Mouse (Mus musculus) liver, embryonic 12.5 days (tissue): ENCODE measurements around the gene Pccb. TPM values are rescaled to one million over a fixed set of nuclear protein-coding genes. Genes with fewer than 3 reads are reported as not detected.

Experiments
- ATAC-seq: fragments of 200-750 bp; cut with Nextera tagmentation; 2 replicates; pipeline ENCODE4 v1.8.0; 2017; ENCODE audit warnings: moderate number of reproducible peaks, mild to moderate bottlenecking, moderate library complexity
- H3K27ac ChIP-seq: fragments of 300-500 bp; sonication (generic); 2 replicates; pipeline ENCODE4 v1.5.1; 2016; ENCODE audit warnings: mild to moderate bottlenecking
- H3K27me3 ChIP-seq: fragments of 300-500 bp; sonication (generic); replicated peaks from 2 replicates; pipeline ENCODE4 v1.6.1; 2016; ENCODE audit warnings: mild to moderate bottlenecking, moderate library complexity
- H3K36me3 ChIP-seq: fragments of 300-500 bp; sonication (generic); 2 replicates; pipeline ENCODE4 v1.6.1; 2016; ENCODE audit warnings: mild to moderate bottlenecking, moderate library complexity
- H3K4me1 ChIP-seq: fragments of 300-500 bp; sonication (generic); 2 replicates; pipeline ENCODE4 v1.6.1; 2016
- H3K4me2 ChIP-seq: fragments of 300-500 bp; sonication (generic); 2 replicates; pipeline ENCODE4 v1.6.1; 2016; ENCODE audit warnings: mild to moderate bottlenecking, moderate library complexity
- H3K4me3 ChIP-seq: fragments of 300-500 bp; sonication (generic); 2 replicates; pipeline ENCODE4 v1.5.1; 2016; ENCODE audit warnings: mild to moderate bottlenecking, moderate library complexity
- H3K9ac ChIP-seq: fragments of 300-500 bp; sonication (generic); 2 replicates; pipeline ENCODE4 v1.6.1; 2016; ENCODE audit warnings: mild to moderate bottlenecking, moderate library complexity
- H3K9me3 ChIP-seq: fragments of 300-500 bp; sonication (generic); replicated peaks from 2 replicates; pipeline ENCODE4 v1.6.1; 2016; ENCODE audit warnings: mild to moderate bottlenecking, moderate library complexity
- WGBS: fragments of 180-500 bp; shearing (Covaris S2); methylation state at CpG from one replicate; pipeline ENCODE4 v1.1.7; 2016; ENCODE audit not compliant: insufficient replicate concordance; 5-methylcytosine and 5-hydroxymethylcytosine counted together
- polyA plus RNA-seq: library from polyadenylated mRNA; unstranded; fragments of >200 nt; fragmentation: Nextera tagmentation; extraction: Ambion mirVana; gene quantifications from 2 replicates; pipeline ENCODE4 v1.2.1, GENCODE M21; 2016

The Pccb gene
- polyA plus RNA-seq, result 6.7 and 7.2 TPM in 2 replicates

DNA sequence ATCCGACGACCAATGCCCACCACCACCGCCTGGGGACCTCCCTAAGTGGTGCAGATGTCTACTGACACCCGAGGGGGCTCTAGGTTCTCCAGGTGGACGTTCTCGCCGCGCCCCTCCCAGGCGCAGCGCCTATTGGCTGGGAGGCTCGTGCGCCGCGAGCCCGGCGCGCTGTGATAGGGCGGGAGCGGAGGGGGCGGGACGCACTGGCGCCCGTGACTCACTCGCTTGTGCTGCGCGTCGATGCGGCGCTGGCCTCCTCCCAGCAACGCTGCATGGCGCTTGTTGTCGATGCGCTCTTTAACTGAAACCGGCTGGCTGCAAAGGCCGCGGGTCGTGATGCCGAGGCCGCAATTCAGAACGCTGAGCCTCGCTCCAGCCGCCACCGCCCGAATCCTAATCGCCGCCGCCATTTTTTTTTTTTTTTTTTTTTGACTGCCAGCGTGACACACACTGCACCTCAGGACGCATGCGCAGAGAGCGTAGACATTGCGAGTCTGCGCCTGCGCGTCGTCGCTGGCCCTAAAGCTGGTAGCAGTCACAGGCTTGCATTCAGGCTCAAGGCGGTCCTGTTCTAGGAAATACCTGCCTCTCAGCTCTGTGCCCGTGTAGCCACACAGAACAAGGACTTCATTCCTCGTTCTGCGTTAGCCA, at the start of gene Pccb:
TSS of gene Pccb (minus strand) at position 451 of the 651 bp plus-strand sequence.
- peak within 1 kb of the TSS; percentile 84 for H3K4me2 ChIP-seq
- H3K27me3 ChIP-seq, result no peaks in the 10 kb centered on the region
- no peaks in the 10 kb centered on the region for H3K36me3 ChIP-seq
- peak within 1 kb of the TSS; percentile 86 for H3K27ac ChIP-seq
- H3K4me3 ChIP-seq, result peak within 1 kb of the TSS; percentile 70
- H3K4me1 ChIP-seq, result peaks cover 36% of the 10 kb centered on the region
- ATAC-seq, result peak; percentile 99
- no peaks in the 10 kb centered on the region for H3K9me3 ChIP-seq
- under 1% methylated on average over 60 of the region's 61 CpGs for WGBS
- peak within 1 kb of the TSS; percentile 69 for H3K9ac ChIP-seq

DNA sequence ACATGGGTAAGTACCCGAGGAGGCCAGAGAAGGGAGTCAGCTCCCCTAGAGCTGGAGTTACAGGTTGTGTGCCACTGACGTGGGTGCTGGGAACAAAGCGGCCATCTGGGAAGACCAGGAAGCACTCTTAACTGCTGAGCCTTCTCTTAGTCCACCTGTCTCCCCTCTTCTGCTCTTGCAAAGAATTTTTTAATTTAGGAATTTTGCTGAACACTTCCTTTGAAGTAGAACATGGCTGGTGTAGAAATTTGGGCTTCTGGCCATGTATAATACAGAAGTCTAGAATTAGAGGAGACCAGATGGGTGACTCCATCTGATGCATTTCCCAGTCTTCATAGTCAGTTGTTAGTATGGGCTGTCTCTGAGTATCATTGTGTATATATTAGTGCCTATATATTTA, 49.0 kb upstream of the Pccb start:
- no peak overlapping the region for H3K9ac ChIP-seq
- no peaks in the 10 kb centered on the region for H3K9me3 ChIP-seq
- no peak for ATAC-seq
- WGBS, result 74% methylated on average over 3 of the region's 3 CpGs
- no peak overlapping the region for H3K4me2 ChIP-seq
- H3K4me3 ChIP-seq, result no peak overlapping the region
- H3K4me1 ChIP-seq, result peaks cover 40% of the 10 kb centered on the region
- no peaks in the 10 kb centered on the region for H3K27me3 ChIP-seq
- H3K36me3 ChIP-seq, result peaks cover 18% of the 10 kb centered on the region; the same call in 1 of the 2 replicates
- no peak overlapping the region for H3K27ac ChIP-seq

DNA sequence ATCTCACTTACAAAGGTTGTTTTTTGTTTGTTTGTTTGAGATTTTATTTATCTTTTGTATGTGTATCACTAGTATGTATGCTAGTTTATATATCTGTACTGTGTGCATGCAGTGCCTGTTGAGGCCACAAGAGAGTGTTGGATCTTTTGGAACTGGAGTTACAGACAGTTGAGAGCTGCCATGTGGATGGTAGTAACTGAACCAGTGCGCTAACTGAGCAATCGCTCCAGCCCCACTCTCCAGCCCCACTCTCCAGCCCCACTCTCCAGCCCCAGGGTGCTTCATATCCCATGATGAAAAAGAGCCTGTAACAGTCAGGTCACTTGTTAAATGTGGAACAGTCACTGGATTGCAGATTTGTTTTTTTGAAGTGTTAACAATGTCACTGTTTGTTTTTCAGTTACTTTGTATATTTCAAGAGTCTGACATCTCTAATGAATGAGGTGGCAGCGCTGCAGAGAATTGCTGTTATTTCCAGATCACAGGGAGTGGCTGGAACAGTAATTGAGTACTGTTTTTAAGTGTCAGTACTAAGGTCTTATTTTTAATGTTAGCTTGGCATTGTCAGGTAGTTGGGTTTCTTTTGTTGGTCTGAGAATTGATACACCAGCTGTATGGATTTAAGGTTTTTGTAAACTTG, 45.5 kb upstream of the Pccb start:
- H3K9ac ChIP-seq, result no peak overlapping the region
- H3K4me3 ChIP-seq, result no peak overlapping the region; the same call in 1 of the 2 replicates
- H3K4me2 ChIP-seq, result peak overlapping the region; percentile 18; the same call in 1 of the 2 replicates
- H3K27ac ChIP-seq, result 0 out of 2 replicates have a peak overlapping the region, but pooled peaks have one; percentile 10
- no peaks in the 10 kb centered on the region for H3K9me3 ChIP-seq
- WGBS, result 83% methylated on average over 3 of the region's 3 CpGs
- no peaks in the 10 kb centered on the region for H3K27me3 ChIP-seq
- no peak for ATAC-seq
- H3K36me3 ChIP-seq, result peaks cover 30% of the 10 kb centered on the region
- peaks cover 58% of the 10 kb centered on the region for H3K4me1 ChIP-seq

DNA sequence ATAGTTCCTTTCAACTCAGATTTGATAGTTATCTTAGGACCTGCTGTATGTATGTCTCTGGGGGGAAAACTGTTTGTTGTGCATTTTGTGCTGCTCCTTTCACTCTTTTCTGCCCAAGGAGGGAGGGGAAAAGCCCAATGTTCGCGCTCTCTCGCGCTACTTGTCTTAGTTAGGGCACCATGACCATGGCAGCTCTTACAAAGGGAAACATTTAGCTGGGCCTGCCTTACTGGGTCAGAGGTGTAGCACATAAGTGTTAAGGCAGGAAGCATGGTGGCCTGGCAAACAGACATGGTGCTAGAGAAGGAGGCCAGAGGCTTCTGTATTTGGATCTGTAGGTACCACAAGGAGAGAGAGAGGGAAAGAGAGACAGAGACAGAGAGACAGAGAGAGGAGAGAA, 43.9 kb upstream of the Pccb start:
- ATAC-seq, result no peak
- Histone ChIP-seq H3K36me3 (peaks cover 27% of the 10 kb centered on the region), H3K4me2 (peak overlapping the region; percentile 88), H3K9me3 (no peaks in the 10 kb centered on the region), H3K9ac (peak overlapping the region; percentile 51), H3K27ac (peak overlapping the region; percentile 52; the same call in 1 of the 2 replicates), H3K27me3 (no peaks in the 10 kb centered on the region), H3K4me3 (peak overlapping the region; percentile 98), H3K4me1 (peaks cover 50% of the 10 kb centered on the region)
- WGBS, result 60% methylated on average over 4 of the region's 4 CpGs

DNA sequence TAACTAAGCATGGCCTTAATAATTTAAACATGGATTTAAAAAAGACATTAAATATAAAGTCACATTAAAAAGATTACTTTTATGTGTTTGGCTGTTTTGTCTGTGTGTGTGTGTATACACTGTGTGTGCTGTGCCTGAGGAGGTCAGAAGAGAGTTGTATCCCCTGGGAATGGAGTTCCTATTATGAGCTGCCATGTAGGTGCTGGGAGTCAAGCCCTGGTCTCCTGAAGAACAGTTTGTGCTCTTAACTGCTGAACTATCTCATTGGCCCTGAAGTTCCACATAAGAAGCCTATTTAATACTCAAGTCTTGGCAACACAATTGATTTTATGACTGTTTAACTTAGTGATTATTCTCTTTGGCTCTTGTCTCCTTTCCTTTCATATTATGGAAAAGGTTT, 42.8 kb upstream of the Pccb start:
- peak overlapping the region; percentile 98 for H3K4me3 ChIP-seq
- H3K9me3 ChIP-seq, result no peaks in the 10 kb centered on the region
- H3K27me3 ChIP-seq, result no peaks in the 10 kb centered on the region
- peaks cover 56% of the 10 kb centered on the region for H3K4me1 ChIP-seq
- peak overlapping the region; percentile 88 for H3K4me2 ChIP-seq
- peaks cover 25% of the 10 kb centered on the region for H3K36me3 ChIP-seq
- no peak overlapping the region; the same call in 1 of the 2 replicates for H3K27ac ChIP-seq
- no peak for ATAC-seq
- H3K9ac ChIP-seq, result peak overlapping the region; percentile 99

DNA sequence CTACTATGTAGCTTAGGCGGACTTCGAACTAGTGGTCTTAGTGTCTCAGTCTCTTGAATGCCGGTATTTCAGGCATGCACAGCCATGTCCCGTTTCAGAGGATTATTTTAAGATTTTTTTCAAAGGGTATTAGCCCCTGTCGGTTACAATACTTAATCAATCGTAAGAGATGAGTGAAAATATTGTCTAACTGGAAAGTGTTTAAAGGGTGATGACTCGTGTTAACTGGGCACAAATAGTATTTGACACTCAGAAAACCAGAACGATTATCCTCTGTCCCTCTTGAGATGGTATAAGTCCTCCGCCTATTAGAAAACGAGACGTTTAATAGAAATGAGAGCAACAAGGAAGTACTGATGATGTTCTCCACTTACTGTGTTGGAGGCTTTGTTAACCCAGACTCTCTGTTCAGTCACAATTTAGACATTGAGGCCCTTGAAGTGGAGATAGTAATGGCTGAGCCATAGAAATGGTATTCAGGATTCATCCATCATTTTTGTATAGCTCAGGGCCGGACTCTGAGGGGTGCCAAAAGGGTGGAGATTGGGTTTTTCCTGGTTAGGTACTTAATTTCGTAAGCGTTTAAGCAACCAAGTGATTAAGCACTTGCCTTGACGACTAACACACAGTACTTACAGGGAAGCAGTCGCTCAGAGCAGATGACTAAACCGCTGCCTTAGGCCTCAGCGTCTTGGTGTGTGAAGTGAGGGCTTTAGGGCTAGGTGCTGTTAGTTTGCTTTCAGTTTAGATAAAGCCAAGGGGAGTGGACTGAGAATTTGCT, 41.6 kb upstream of the Pccb start:
- peaks cover 52% of the 10 kb centered on the region for H3K4me1 ChIP-seq
- peak overlapping the region; percentile 98 for H3K4me3 ChIP-seq
- H3K27ac ChIP-seq, result peak overlapping the region; percentile 99
- peak overlapping the region; percentile 88 for H3K4me2 ChIP-seq
- under 1% methylated on average over 18 of the region's 18 CpGs for WGBS
- peaks cover 25% of the 10 kb centered on the region for H3K36me3 ChIP-seq
- no peaks in the 10 kb centered on the region for H3K9me3 ChIP-seq
- no peaks in the 10 kb centered on the region for H3K27me3 ChIP-seq
- H3K9ac ChIP-seq, result peak overlapping the region; percentile 99
- ATAC-seq, result no peak

DNA sequence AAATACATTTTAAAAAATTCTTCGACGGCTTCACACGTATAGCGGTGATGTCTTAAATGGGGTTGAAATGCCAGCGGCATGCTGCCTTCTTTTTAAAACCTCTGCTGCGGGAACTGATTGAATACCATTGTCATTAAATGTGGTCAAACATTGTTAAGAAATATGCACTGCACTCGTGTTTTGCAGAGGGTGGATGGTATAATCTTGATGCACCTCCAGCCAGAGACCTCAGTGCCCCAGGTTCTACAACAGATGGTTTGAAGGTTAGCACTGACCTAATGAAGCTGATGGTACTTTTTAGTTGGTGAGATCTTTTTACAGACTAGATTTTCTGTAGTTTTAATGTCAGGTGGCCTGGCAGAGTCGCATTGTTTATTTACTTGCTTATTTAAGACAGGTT, 41.0 kb upstream of the Pccb start:
- WGBS, result under 1% methylated on average over 8 of the region's 8 CpGs
- peak overlapping the region; percentile 99 for H3K27ac ChIP-seq
- no peaks in the 10 kb centered on the region for H3K9me3 ChIP-seq
- peaks cover 47% of the 10 kb centered on the region for H3K4me1 ChIP-seq
- peak overlapping the region; percentile 98 for H3K4me3 ChIP-seq
- no peak for ATAC-seq
- H3K36me3 ChIP-seq, result peaks cover 25% of the 10 kb centered on the region
- H3K9ac ChIP-seq, result peak overlapping the region; percentile 99
- no peaks in the 10 kb centered on the region for H3K27me3 ChIP-seq
- H3K4me2 ChIP-seq, result peak overlapping the region; percentile 88

DNA sequence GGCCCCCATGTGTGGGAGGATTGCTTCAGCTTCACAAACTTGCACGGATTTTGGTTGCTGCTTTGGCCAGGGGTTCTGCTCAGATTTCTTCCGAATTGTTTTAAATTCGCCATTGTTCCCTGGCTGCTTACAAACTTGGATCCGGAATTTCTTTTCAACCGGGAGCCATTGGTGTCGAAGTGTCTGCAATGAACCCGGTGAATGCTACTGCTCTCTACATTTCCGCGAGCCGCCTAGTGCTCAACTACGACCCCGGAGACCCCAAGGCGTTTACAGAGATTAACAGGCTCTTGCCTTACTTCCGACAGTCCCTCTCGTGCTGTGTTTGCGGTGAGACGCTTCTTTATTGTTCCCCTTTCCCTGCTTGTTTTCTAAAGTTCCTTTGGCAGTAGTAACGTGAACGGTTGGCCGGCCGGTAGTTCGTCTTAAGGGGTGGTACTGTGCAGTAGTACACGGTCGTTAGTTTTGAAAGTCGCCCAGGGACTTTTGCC, 40.4 kb upstream of the Pccb start:
- H3K4me3 ChIP-seq, result peak overlapping the region; percentile 98
- 1% methylated on average over 25 of the region's 25 CpGs for WGBS
- H3K4me1 ChIP-seq, result peaks cover 43% of the 10 kb centered on the region
- ATAC-seq, result no peak
- H3K4me2 ChIP-seq, result peak overlapping the region; percentile 88
- H3K9ac ChIP-seq, result peak overlapping the region; percentile 99
- no peaks in the 10 kb centered on the region for H3K27me3 ChIP-seq
- peak overlapping the region; percentile 99 for H3K27ac ChIP-seq
- H3K36me3 ChIP-seq, result peaks cover 23% of the 10 kb centered on the region
- no peaks in the 10 kb centered on the region for H3K9me3 ChIP-seq

DNA sequence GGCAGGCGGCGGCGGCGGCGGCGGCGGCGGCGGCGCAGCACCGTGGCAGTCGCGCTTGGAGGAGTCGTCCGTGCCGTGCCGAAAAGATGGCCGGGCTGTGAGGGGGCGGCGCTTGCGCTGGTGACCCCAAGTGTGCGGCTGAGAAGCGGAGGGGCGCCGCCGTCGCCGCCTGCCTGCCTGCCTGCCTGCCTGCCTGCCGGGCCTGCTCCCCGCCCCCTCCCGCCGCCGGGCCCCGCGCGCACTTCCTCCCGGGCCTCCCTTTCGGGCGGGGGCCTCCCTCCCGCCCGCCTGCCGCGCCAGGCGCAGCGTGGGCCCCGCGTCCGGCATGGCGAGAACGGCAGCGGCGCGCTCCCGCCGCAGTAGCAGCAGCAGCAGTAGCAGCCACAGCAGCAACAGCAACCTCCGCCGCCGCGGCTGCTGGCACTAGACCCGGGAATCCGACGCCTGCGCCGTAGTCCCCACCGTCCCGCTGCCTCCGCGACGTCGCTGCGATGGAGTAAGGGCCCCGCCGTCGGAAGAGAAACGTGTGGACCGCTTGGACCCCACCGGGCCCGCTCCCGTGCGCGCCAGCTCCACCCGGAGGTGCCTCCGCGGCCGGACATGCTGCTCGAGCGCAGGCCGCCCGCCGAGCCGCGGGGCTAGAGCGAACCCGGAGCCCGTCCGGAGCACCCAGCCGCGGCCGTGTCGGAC, 39.8 kb upstream of the Pccb start:
- under 1% methylated on average over 66 of the region's 100 CpGs for WGBS
- Histone ChIP-seq H3K9me3 (no peaks in the 10 kb centered on the region), H3K4me1 (peaks cover 37% of the 10 kb centered on the region), H3K9ac (peak overlapping the region; percentile 99), H3K4me3 (peak overlapping the region; percentile 98), H3K4me2 (peak overlapping the region; percentile 88), H3K36me3 (peaks cover 17% of the 10 kb centered on the region), H3K27me3 (no peaks in the 10 kb centered on the region), H3K27ac (peak overlapping the region; percentile 99)
- peak; percentile 69 for ATAC-seq

DNA sequence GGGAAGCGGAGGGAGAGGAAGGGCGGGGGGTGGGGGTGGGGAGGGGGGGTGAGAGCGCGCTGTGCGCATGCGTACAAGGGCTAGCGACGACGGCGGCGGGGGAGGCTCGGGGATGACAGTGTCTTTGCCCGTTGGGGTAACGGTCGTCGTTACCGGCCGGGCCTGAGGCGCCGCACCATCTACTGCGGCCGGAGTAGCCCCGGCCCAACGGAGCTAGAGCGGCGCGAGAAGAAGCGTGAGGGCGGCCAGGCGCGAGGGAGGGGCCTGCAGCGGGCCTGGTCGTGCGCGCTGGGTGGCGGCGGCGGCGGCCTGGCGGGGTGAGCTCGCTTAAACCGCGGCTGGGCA, 39.3 kb upstream of the Pccb start, which contains the start of gene Msl2:
TSS of gene Msl2 (plus strand) at position 115 of the 345 bp plus-strand sequence.
- Histone ChIP-seq H3K9ac (peak within 1 kb of the TSS; percentile 99), H3K27me3 (no peaks in the 10 kb centered on the region), H3K4me1 (peaks cover 32% of the 10 kb centered on the region), H3K4me2 (peak within 1 kb of the TSS; percentile 88), H3K27ac (peak within 1 kb of the TSS; percentile 99), H3K36me3 (peaks cover 14% of the 10 kb centered on the region), H3K9me3 (no peaks in the 10 kb centered on the region), H3K4me3 (peak within 1 kb of the TSS; percentile 98)
- peak; percentile 59; the same call in 1 of the 2 replicates for ATAC-seq
- WGBS, result under 1% methylated on average over 35 of the region's 43 CpGs
